Mouse (Mus musculus): ENCODE data around the gene Htra1. TPM values are rescaled to one million over a fixed set of nuclear protein-coding genes. Genes with fewer than 3 reads are reported as not detected.

Gene Htra1
- total and polyA plus RNA-seq, 3 experiments, result 85.7 to 117 (median 102) TPM

DNA sequence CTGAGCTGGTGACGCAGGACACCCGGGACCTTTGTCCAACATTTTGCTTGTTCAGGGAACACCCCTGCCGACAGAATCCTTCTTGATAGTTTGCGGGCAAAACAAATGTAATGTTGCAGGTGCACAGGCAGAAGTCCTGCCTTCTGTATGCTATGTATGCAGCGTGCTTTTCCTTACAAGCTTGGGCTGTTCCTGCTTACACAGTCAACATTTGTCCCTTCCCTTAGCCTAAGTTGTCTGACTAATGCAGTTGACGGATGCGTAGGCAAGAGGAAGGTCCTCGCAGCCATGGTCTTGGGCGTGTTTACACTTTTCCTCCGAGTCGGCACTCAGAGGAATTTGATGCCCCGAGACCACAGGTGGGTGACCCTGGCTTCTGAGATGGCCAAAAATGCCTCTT lies 49.3 kb downstream of the Htra1 start:
- Histone ChIP-seq H3K27ac (no peak overlapping the region), H3K36me3 (ENCODE audit: control insufficient read depth, insufficient read depth, low read length) (no peaks in the 10 kb centered on the region), H3K9ac (ENCODE audit: low read depth, low read length) (no peak overlapping the region), H3K27me3 (ENCODE audit: control insufficient read depth, insufficient read depth, low read length) (no peaks in the 10 kb centered on the region), H3K4me1 (ENCODE audit: control insufficient read depth, insufficient read depth, low read length) (peaks cover 4% of the 10 kb centered on the region), H3K4me3 (no peak overlapping the region), H3K79me2 (replicated peaks; ENCODE audit: control insufficient read depth, insufficient read depth, low read length) (no peaks in the 10 kb centered on the region)
- DNase-seq, result no peak
- intact Hi-C loops (cut with DNase I), result no loop called here
- TF ChIP-seq EP300 (IDR thresholded peaks at IDR 0.05; ENCODE audit: insufficient read depth, low read depth, low read length) (no peak), CTCF (IDR thresholded peaks at IDR 0.05) (no peak), POLR2A (IDR thresholded peaks at IDR 0.05; ENCODE audit: insufficient read depth, low read depth, low read length) (no peak)
- WGBS, result 91% methylated on average over 12 of the region's 12 CpGs

DNA sequence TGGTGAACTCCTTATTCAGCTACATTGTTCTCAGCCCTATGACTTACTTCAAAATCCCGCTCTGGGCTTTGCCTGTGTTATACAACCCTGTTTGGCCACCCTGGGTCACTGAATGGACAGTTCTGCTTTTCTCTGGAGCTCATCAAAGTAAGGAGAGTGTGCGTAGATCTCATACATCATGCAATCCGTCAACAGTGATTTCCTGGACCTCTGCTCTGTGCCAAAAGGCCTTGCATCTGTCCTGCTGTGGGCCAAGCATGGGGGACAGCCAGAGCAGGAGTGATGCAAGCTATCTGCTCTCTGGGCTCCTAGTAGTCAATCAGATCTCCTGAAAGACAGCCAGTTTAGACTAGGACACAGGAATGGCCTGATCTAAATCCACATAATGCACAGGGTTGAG lies 49.8 kb downstream of the Htra1 start:
- 88% methylated on average over 3 of the region's 3 CpGs for WGBS
- no peak for TF ChIP-seq EP300 (IDR thresholded peaks at IDR 0.05; ENCODE audit: insufficient read depth, low read depth, low read length)
- no peak for TF ChIP-seq CTCF (IDR thresholded peaks at IDR 0.05)
- Histone ChIP-seq H3K4me3 (no peak overlapping the region), H3K36me3 (ENCODE audit: control insufficient read depth, insufficient read depth, low read length) (no peaks in the 10 kb centered on the region), H3K27me3 (ENCODE audit: control insufficient read depth, insufficient read depth, low read length) (no peaks in the 10 kb centered on the region), H3K9ac (ENCODE audit: low read depth, low read length) (no peak overlapping the region), H3K27ac (no peak overlapping the region), H3K79me2 (replicated peaks; ENCODE audit: control insufficient read depth, insufficient read depth, low read length) (no peaks in the 10 kb centered on the region), H3K4me1 (ENCODE audit: control insufficient read depth, insufficient read depth, low read length) (peaks cover 4% of the 10 kb centered on the region)
- intact Hi-C loops (cut with DNase I), result no loop called here
- DNase-seq, result no peak

DNA sequence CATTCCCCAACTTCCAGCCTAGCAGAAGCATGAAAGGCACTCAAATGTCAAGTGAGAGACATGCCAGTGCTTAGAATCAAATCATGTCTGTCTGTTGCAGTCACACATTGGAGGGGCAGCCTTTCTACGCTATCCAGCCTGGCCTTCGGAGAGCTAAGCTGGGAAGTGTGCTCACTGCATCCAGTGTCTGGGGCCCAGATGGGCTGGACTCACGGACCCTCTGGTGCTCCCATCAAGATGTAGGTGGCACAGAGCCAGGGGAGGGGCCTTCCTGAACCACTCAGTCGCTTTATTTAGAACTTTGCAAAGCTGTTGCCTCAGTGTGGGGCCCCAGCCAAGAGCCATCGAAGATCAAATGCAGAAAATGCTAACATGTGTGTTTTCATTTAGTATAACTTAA lies 52.2 kb downstream of the Htra1 start:
- no peak overlapping the region for H3K4me3 ChIP-seq
- DNase-seq, result peak in 1 of 2 experiments; percentile 30
- 27% methylated on average over 5 of the region's 5 CpGs for WGBS
- H3K9ac ChIP-seq (ENCODE audit: low read depth, low read length), result no peak overlapping the region
- H3K27me3 ChIP-seq (ENCODE audit: control insufficient read depth, insufficient read depth, low read length), result no peaks in the 10 kb centered on the region
- intact Hi-C loops (cut with DNase I), result no loop called here
- peaks cover 4% of the 10 kb centered on the region for H3K4me1 ChIP-seq (ENCODE audit: control insufficient read depth, insufficient read depth, low read length)
- H3K36me3 ChIP-seq (ENCODE audit: control insufficient read depth, insufficient read depth, low read length), result no peaks in the 10 kb centered on the region
- no peak overlapping the region for H3K27ac ChIP-seq
- TF ChIP-seq EP300 (IDR thresholded peaks at IDR 0.05; ENCODE audit: insufficient read depth, low read depth, low read length) (no peak), CTCF (IDR thresholded peaks at IDR 0.05) (no peak), POLR2A (IDR thresholded peaks at IDR 0.05; ENCODE audit: insufficient read depth, low read depth, low read length) (no peak)
- H3K79me2 ChIP-seq (replicated peaks; ENCODE audit: control insufficient read depth, insufficient read depth, low read length), result no peaks in the 10 kb centered on the region

DNA sequence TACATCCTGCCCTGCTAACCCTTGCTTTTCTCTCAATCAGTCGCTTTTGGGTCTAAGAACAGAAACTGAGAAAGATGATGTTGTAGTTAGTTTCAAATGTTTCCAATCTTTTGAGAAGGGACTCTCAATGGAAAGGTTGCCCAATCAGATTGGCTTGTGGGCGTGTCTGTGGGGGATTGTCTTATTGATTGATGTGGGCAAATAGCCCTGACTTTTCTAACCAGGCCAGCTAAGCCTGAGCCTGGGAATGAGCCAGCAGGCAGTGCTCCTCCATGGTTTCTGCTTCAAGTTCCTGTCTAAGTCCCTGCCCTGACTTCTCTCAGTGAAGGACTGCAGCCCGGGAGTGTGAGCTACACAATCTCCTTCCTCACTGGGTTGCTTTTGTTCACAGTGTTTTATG lies 53.5 kb downstream of the Htra1 start:
- H3K4me1 ChIP-seq (ENCODE audit: control insufficient read depth, insufficient read depth, low read length), result peaks cover 4% of the 10 kb centered on the region
- intact Hi-C loops (cut with DNase I), result no loop called here
- 68% methylated on average over 3 of the region's 3 CpGs for WGBS
- no peak for DNase-seq
- H3K27ac ChIP-seq, result no peak overlapping the region
- no peaks in the 10 kb centered on the region for H3K27me3 ChIP-seq (ENCODE audit: control insufficient read depth, insufficient read depth, low read length)
- TF ChIP-seq CTCF (IDR thresholded peaks at IDR 0.05) (no peak), POLR2A (IDR thresholded peaks at IDR 0.05; ENCODE audit: insufficient read depth, low read depth, low read length) (no peak), EP300 (IDR thresholded peaks at IDR 0.05; ENCODE audit: insufficient read depth, low read depth, low read length) (no peak)
- H3K4me3 ChIP-seq, result no peak overlapping the region
- no peak overlapping the region for H3K9ac ChIP-seq (ENCODE audit: low read depth, low read length)
- H3K36me3 ChIP-seq (ENCODE audit: control insufficient read depth, insufficient read depth, low read length), result no peaks in the 10 kb centered on the region
- no peaks in the 10 kb centered on the region for H3K79me2 ChIP-seq (replicated peaks; ENCODE audit: control insufficient read depth, insufficient read depth, low read length)

DNA sequence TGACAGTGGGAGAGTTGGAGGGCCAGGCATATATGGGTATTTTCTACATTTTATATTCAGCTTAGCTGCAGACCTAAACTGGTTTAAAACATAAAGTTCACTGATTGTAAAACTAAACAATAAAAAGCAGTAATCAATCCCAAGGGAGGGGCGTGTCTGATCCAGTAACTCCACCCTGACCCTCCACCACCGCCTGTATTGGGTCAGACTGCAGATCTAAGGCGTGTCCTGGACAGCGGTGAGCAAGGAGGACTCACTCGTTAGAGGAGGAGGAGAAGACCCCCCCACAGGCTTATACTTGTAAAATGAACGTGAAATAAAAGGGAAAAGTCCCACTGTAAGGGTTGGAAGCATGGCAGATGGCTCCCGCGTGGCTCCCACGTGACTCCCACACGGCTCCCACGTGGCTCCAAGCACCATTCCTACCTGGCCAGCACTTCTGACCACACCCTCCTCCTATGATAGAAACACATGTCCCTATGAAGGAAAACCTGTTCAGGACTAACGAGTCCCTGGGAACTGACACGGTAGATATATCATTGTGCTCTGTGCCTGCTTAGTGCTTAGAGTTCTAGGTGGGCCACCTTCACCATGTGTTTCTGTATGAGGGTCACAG lies 55.4 kb downstream of the Htra1 start:
- Histone ChIP-seq H3K36me3 (ENCODE audit: control insufficient read depth, insufficient read depth, low read length) (no peaks in the 10 kb centered on the region), H3K4me1 (ENCODE audit: control insufficient read depth, insufficient read depth, low read length) (peaks cover 4% of the 10 kb centered on the region), H3K27me3 (ENCODE audit: control insufficient read depth, insufficient read depth, low read length) (no peaks in the 10 kb centered on the region), H3K27ac (no peak overlapping the region), H3K9ac (ENCODE audit: low read depth, low read length) (no peak overlapping the region), H3K79me2 (replicated peaks; ENCODE audit: control insufficient read depth, insufficient read depth, low read length) (no peaks in the 10 kb centered on the region), H3K4me3 (no peak overlapping the region)
- TF ChIP-seq POLR2A (IDR thresholded peaks at IDR 0.05; ENCODE audit: insufficient read depth, low read depth, low read length) (no peak), CTCF (IDR thresholded peaks at IDR 0.05) (no peak), EP300 (IDR thresholded peaks at IDR 0.05; ENCODE audit: insufficient read depth, low read depth, low read length) (no peak)
- intact Hi-C loops (cut with DNase I), result no loop called here
- no peak for DNase-seq
- WGBS, result 70% methylated on average over 13 of the region's 13 CpGs

DNA sequence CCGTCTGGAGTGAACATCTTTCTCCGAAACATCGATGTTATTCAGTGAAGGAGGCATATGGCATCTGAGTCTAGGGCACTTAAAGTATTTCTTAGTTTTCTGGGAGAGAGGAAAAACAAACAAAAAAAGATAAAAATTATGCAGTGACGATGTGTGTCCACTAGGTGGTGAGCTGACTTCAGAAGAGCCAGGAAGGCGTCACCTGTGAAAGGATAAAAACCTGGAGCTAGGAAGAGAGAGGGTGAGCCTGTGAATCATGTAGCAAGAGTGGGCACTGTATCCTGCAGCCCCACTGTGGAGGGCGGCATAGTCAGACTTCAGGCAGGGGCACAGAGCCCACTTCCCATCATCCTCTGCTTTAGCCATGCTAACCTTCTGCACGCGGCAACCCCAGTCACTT lies 58.0 kb downstream of the Htra1 start:
- no peaks in the 10 kb centered on the region for H3K27me3 ChIP-seq (ENCODE audit: control insufficient read depth, insufficient read depth, low read length)
- DNase-seq, result no peak
- no peak overlapping the region for H3K27ac ChIP-seq
- no peak overlapping the region for H3K9ac ChIP-seq (ENCODE audit: low read depth, low read length)
- intact Hi-C loops (cut with DNase I), result no loop called here
- H3K36me3 ChIP-seq (ENCODE audit: control insufficient read depth, insufficient read depth, low read length), result no peaks in the 10 kb centered on the region
- H3K4me1 ChIP-seq (ENCODE audit: control insufficient read depth, insufficient read depth, low read length), result no peaks in the 10 kb centered on the region
- no peak overlapping the region for H3K4me3 ChIP-seq
- no peaks in the 10 kb centered on the region for H3K79me2 ChIP-seq (replicated peaks; ENCODE audit: control insufficient read depth, insufficient read depth, low read length)
- TF ChIP-seq EP300 (IDR thresholded peaks at IDR 0.05; ENCODE audit: insufficient read depth, low read depth, low read length), result no peak
- TF ChIP-seq CTCF (IDR thresholded peaks at IDR 0.05), result peak; percentile 86
- WGBS, result 45% methylated on average over 8 of the region's 8 CpGs
